ENCODE assay signal across 19 mouse cellular contexts in genomic region chr4:132389302-132389701, GRCm38 (mm10). TPM values are rescaled to one million over a fixed set of nuclear protein-coding genes. Genes with fewer than 3 reads are reported as not detected.
DNase-seq lines count a peak whose midpoint lies in the region; ATAC-seq lines count a peak whose summit lies in the region.
"Had no signal": no experiment of that assay in that cellular context is flagged by ENCODE, and none has a peak within 500 bp of the region (broad histone marks: within the 10 kb centered on the region; RNA-seq: fewer than 3 reads in every experiment).

No protein-coding gene starts in this region.

- ATAC-seq in CD4-positive, CD25-positive, alpha-beta regulatory T cell, adult 4 months: peak; percentile 70
- ATAC-seq in inflammation-experienced regulatory T-cells, adult 6 months: peak; percentile 73
- ATAC-seq: forebrain, embryonic 15.5 days; hindbrain, embryonic 16.5 days; intestine, embryonic 16.5 days; Patski had no signal

- DNase-seq in 3134 (ENCODE audit: extremely low read depth, insufficient read length, low spot score) (peak; percentile 62), 3T3-L1 (ENCODE audit: low read depth, low spot score) (peak; percentile 80)
- no peak for DNase-seq in layer of hippocampus, adult 9-10 months (ENCODE audit: low spot score)
- no peak for DNase-seq in neural tube, embryonic 10.5 days (ENCODE audit: extremely low spot score, low spot score)
- DNase-seq in cerebellum, postnatal 4 days (ENCODE audit: low spot score in 2 of 2): no peak
- DNase-seq: adrenal gland, adult 2 months; adrenal gland, postnatal 25 days; cerebellum, adult 18-20 months; cerebellum, adult 9-11 months; cerebellum, postnatal 36 days; gastrocnemius, postnatal 36 days; heart, adult 11 months; heart, postnatal 4 days had no signal

RNA-seq across cellular contexts. Expression of gene Phactr4, which starts 33.0 kb away (rescaled TPM):
- polyA plus RNA-seq in CD4-positive, CD25-positive, alpha-beta regulatory T cell, adult 4 months (2017; shearing (Covaris generic)): 1 to 10 TPM; 5.6 to 6.0 TPM
- 1 to 10 TPM; 3.4 to 5.4 (median 5.3) TPM for polyA plus RNA-seq in inflammation-experienced regulatory T-cells, adult 6 months (2017; shearing (Covaris generic))

RNA-seq across cellular contexts. Expression of gene Rcc1, which starts 35.9 kb away (rescaled TPM):
- polyA plus RNA-seq in CD4-positive, CD25-positive, alpha-beta regulatory T cell, adult 4 months (2017; shearing (Covaris generic)): 10 to 100 TPM; 11.7 to 23.9 TPM
- 10 to 100 TPM; 13.4 to 26.0 (median 15.0) TPM for polyA plus RNA-seq in inflammation-experienced regulatory T-cells, adult 6 months (2017; shearing (Covaris generic))

RNA-seq across cellular contexts. Expression of gene Trnau1ap, which starts 60.0 kb away (rescaled TPM):
- polyA plus RNA-seq in CD4-positive, CD25-positive, alpha-beta regulatory T cell, adult 4 months (2017; shearing (Covaris generic)): 10 to 100 TPM; 40.7 to 48.9 TPM
- 10 to 100 TPM; 37.5 to 45.9 (median 37.7) TPM for polyA plus RNA-seq in inflammation-experienced regulatory T-cells, adult 6 months (2017; shearing (Covaris generic))

Comparison
In these comparisons a context has a peak if more than half of its experiments do, and no peak if none do; other contexts are left out.
1. DNase-seq: peak in 3134 (single experiment) and 3T3-L1 (single experiment); none in layer of hippocampus, adult 9-10 months (single experiment), neural tube, embryonic 10.5 days (single experiment) and cerebellum, postnatal 4 days (0 of 2).